Mouse (Mus musculus) A20 (cell line): ENCODE data around the gene Rcn1.

Experiments
- DNase-seq: peaks from one replicate; pipeline ENCODE4 v3.0.0-alpha.2; 2011; ENCODE audit warnings: low read depth, low spot score

Gene Rcn1

GRCm38 (mm10) chr2:105396066-105396465 lies 3.1 kb downstream of the Rcn1 start:
- DNase-seq, result no peak

- no peak for DNase-seq
Observed at GRCm38 (mm10) chr2:105394375-105394774, 4.7 kb downstream of the Rcn1 start.

GRCm38 (mm10) chr2:105392514-105392913 lies 6.6 kb downstream of the Rcn1 start:
- no peak for DNase-seq

GRCm38 (mm10) chr2:105391414-105391784 lies 7.7 kb downstream of the Rcn1 start:
- DNase-seq, result no peak

GRCm38 (mm10) chr2:105390653-105391413 lies 8.3 kb downstream of the Rcn1 start:
- no peak for DNase-seq

GRCm38 (mm10) chr2:105389007-105389890 lies 9.9 kb downstream of the Rcn1 start:
- DNase-seq, result no peak

GRCm38 (mm10) chr2:105386418-105386817 lies 12.7 kb downstream of the Rcn1 start:
- DNase-seq, result no peak

- DNase-seq, result no peak
Observed at GRCm38 (mm10) chr2:105384998-105385397, 14.1 kb downstream of the Rcn1 start.

GRCm38 (mm10) chr2:105383063-105383462 lies 16.1 kb downstream of the Rcn1 start:
- no peak for DNase-seq

GRCm38 (mm10) chr2:105380757-105381319 lies 18.3 kb downstream of the Rcn1 start:
- DNase-seq, result no peak

- no peak for DNase-seq
Observed at GRCm38 (mm10) chr2:105379682-105380081, 19.4 kb downstream of the Rcn1 start.

GRCm38 (mm10) chr2:105375705-105376104 lies 23.4 kb downstream of the Rcn1 start:
- no peak for DNase-seq

GRCm38 (mm10) chr2:105375261-105375660 lies 23.9 kb downstream of the Rcn1 start:
- DNase-seq, result no peak

- no peak for DNase-seq
Observed at GRCm38 (mm10) chr2:105373658-105374057, 25.5 kb downstream of the Rcn1 start.

- peak; percentile 61 for DNase-seq
Observed at GRCm38 (mm10) chr2:105372727-105373126, 26.4 kb downstream of the Rcn1 start.

- no peak for DNase-seq
Observed at GRCm38 (mm10) chr2:105372156-105372555, 27.0 kb downstream of the Rcn1 start.

GRCm38 (mm10) chr2:105370698-105371097 lies 28.4 kb downstream of the Rcn1 start:
- DNase-seq, result no peak

GRCm38 (mm10) chr2:105370240-105370639 lies 28.9 kb downstream of the Rcn1 start:
- DNase-seq, result no peak

GRCm38 (mm10) chr2:105367623-105368022 lies 31.5 kb downstream of the Rcn1 start:
- peak; percentile 23 for DNase-seq

GRCm38 (mm10) chr2:105358040-105358439 lies 41.1 kb downstream of the Rcn1 start:
- DNase-seq, result no peak

- DNase-seq, result no peak
Observed at GRCm38 (mm10) chr2:105356791-105357190, 42.3 kb downstream of the Rcn1 start.

- DNase-seq, result no peak
Observed at GRCm38 (mm10) chr2:105348886-105349285, 50.2 kb downstream of the Rcn1 start.
